Mouse (Mus musculus): ENCODE data around the gene Hnf4a.
A peak's percentile ranks its signal among the peaks of the same experiment; 100 is the strongest.

Gene Hnf4a

GRCm38 (mm10) chr2:163593636-163594282 lies 87.2 kb downstream of the Hnf4a start:
- DNase-seq (ENCODE audit: low spot score in 2 of 2): no peak

DNA sequence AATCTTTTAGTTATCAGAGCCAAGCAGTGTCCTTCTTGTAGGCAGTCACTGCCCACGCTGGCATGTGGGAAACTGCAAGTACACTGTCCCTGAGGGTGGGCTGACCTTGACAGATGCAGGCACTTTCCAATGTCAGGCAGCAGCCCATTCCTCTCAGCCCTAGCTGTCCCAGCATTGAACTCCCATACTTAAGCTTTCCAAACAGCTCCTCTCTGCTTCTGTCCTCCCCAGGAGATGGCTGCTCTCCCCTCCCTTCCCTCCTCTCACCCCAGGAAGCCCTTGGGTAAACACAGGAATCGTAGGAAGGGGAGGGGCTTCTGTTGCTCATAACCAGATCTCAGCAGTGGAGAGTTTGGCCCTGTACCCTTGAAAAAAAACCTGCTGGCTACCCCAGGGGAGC lies 88.5 kb downstream of the Hnf4a start:
- no peak for DNase-seq (ENCODE audit: low spot score in 2 of 2)

DNA sequence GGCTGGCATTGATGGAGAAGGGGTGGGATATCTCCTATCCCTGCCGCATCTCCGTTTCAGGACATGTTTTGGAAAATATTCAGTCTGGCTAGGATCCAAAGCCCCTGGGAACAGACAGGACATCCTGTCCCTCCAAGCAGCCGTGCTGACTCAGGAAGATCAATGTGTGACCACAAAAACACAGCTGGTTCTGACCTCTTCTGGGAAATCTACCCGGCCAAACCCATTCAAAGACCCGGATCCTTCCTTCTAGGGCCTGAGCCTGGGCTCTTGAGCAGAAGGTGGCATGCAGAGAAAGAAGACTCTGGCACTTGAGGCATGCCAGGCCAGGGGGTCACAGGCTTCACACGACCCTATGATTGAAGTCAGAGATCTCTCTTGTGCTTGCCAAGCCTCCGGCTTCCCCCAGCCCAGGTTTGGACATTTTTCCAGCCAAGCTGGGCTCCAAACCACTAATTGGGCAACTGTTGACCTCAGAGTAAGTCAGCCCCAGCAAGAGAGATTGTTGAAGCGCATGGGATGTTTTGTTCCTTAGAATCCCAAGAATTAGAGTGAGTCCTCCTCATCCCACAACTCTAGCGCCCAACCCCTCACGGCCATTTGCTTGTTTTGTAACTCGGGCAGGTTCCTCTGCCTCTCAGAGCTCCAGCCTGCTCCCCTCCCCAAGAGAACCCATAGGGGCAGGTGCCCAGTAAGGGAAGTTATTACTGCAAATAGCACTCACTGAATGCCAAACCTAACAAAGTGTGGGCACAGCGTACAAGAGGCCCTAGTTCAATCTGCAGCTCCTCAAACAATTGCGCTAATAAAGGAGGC lies 89.7 kb downstream of the Hnf4a start:
- peak in 1 of 2 experiments; percentile 19 for DNase-seq (ENCODE audit: low spot score in 2 of 2)

GRCm38 (mm10) chr2:163596873-163597155 lies 90.2 kb downstream of the Hnf4a start:
- DNase-seq (ENCODE audit: low spot score in 2 of 2): no peak

- DNase-seq (ENCODE audit: low spot score in 2 of 2): peak in 1 of 2 experiments; percentile 43
Measured at GRCm38 (mm10) chr2:163597661-163598060, 91.1 kb downstream of the Hnf4a start.

DNA sequence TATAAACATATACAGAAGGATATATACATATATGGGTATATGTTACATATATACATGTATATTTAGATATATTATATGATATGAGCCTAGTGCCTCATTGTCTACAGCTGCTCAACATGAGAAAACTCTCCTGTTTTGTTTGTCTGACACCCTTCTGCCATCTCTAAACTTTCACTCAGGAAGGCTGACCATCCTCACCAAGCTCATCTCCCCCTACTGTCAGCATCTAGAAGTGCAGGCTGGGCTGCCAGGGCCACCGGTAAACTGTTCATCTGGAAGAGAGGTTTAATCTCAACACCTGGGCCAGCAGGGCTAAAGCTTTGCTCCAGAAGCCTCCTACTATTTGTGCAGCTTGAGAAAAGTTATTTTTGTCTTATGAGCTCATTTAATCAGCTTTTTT lies 92.6 kb downstream of the Hnf4a start:
- DNase-seq (ENCODE audit: low spot score in 2 of 2): peak in 1 of 2 experiments; percentile 47

GRCm38 (mm10) chr2:163601066-163601465 lies 94.5 kb downstream of the Hnf4a start:
- DNase-seq (ENCODE audit: low spot score in 2 of 2): no peak

- no peak for DNase-seq (ENCODE audit: low spot score in 2 of 2)
Measured at GRCm38 (mm10) chr2:163601712-163602100, 95.1 kb downstream of the Hnf4a start.

GRCm38 (mm10) chr2:163602101-163602971 lies 95.7 kb downstream of the Hnf4a start, which contains the start of gene Ttpal:
Gene Ttpal, plus strand, starts transcription at chr2:163602314.
- DNase-seq (ENCODE audit: low spot score in 2 of 2): peak; percentile 75 to 87

- no peak for DNase-seq (ENCODE audit: low spot score in 2 of 2)
Measured at GRCm38 (mm10) chr2:163606161-163606560, 99.6 kb downstream of the Hnf4a start.

GRCm38 (mm10) chr2:163608008-163608407 lies 101.4 kb downstream of the Hnf4a start:
- DNase-seq (ENCODE audit: low spot score in 2 of 2): no peak

DNA sequence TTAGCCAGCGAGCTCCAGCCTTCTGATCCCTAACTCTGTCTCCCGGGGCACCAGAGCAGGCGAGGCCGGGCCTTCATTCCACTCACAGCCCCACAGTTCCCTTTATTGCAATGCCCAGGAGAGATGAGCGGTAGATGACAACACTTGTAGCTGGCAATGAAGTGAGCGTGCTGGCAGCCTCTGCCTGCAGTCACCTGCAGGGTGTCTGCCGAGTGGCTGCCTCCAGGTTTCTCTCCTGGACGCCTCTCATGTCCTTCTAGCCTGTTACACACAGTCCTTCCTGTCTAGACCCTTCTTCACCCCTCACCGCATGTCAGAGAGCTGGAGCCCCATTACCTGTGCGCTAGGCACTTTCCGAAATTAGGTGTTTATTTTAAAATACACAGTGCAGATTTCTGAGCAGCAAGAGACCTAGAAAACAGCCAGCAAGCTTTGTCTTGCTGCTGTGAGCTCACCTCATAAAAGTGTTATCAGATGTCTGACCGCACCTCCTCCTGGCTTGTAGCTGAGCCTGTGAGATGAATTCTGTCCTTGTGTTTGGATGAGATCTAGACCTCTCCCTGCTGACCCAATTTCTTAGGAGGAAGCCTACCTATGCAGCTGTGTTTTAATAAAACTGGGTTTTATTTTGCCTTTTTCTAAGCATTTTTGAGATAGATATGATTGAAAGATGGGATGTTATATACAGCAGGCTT lies 102.8 kb downstream of the Hnf4a start:
- DNase-seq (ENCODE audit: low spot score in 2 of 2): no peak

GRCm38 (mm10) chr2:163611176-163611575 lies 104.6 kb downstream of the Hnf4a start:
- no peak for DNase-seq (ENCODE audit: low spot score in 2 of 2)

GRCm38 (mm10) chr2:163613206-163613605 lies 106.6 kb downstream of the Hnf4a start:
- no peak for DNase-seq (ENCODE audit: low spot score in 2 of 2)

- no peak for DNase-seq (ENCODE audit: low spot score in 2 of 2)
Measured at GRCm38 (mm10) chr2:163613990-163614389, 107.4 kb downstream of the Hnf4a start.

- DNase-seq (ENCODE audit: low spot score in 2 of 2): no peak
Measured at GRCm38 (mm10) chr2:163615401-163615800, 108.8 kb downstream of the Hnf4a start.

GRCm38 (mm10) chr2:163615906-163616651 lies 109.5 kb downstream of the Hnf4a start:
- no peak for DNase-seq (ENCODE audit: low spot score in 2 of 2)

DNA sequence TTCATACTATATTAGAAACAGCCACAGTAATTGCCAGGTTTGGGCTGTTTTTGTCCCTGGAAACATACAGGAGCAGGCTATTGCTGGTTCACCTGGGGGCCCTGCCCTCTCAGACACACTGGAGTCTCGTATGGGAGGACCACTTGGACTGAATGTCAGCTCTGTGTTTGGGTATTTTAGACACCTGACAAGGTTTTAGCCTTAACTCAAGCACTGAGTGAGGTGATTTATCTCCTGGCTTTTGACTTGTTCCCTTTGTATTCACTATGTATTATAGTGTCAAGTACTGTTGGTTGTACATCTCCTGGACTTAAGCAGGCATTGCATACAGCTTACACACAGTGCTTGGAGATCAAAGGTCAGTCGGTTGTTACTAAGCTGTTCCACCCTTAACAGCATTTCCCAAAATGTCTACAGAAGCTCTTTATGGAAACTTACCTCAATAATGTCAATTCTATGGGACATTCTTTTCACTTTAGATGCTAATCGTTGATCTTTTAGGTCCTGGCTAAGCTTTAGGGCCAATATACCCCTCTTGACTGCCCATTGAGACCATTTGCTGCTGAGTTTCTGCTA lies 110.1 kb downstream of the Hnf4a start:
- DNase-seq (ENCODE audit: low spot score in 2 of 2): no peak

DNA sequence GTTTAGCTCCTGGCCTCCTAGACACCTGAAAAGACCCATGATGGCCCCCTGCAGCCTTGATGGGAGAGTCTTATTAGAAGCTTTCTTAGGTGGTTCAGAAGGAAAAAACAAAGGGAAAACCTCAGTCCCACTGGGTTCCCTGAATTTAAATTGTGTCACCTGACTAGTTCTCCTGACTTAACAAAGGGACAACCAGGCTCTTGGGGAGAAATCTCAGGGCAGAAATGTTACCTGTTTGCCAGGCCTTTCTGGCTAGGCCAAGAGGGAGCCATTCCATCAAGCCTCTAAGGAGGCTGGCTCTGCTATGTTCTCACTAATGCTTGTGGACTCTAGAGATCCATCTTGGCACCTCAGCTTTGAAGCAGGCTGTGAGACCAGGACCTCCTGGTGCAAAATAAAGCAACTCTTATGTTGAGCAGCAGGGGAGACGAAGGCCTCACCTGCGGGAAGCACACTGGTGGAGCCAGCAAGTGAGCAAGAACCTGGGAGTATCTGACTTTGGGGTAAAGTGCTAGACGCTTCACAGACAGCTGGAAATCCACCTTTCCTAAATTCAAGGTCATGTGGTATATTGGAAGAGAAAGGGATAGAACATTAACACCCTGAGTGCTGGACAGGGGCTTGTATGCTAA lies 110.7 kb downstream of the Hnf4a start:
- no peak for DNase-seq (ENCODE audit: low spot score in 2 of 2)

GRCm38 (mm10) chr2:163617874-163618273 lies 111.3 kb downstream of the Hnf4a start:
- DNase-seq (ENCODE audit: low spot score in 2 of 2): no peak
